Mouse (Mus musculus) forebrain, embryonic 10.5 days (tissue): ENCODE measurements around the gene Fcrlb. TPM values are rescaled to one million over a fixed set of nuclear protein-coding genes. Genes with fewer than 3 reads are reported as not detected.
"Not testable (repeated sequence)": the region's sequence is repeated elsewhere in the genome, so short reads cannot be mapped to it uniquely, and the experiment has no call there.

Experiments used
- DNase-seq: peaks from one replicate; pipeline ENCODE4 v3.0.0-alpha.2; 2017; ENCODE audit warnings: low spot score; ENCODE audit errors: extremely low spot score
- H3K27ac ChIP-seq: fragments of 300-500 bp; sonication (generic); 2 replicates; pipeline ENCODE4 v1.5.1; 2016; ENCODE audit warnings: mild to moderate bottlenecking
- H3K27me3 ChIP-seq: fragments of 300-500 bp; sonication (generic); 2 replicates; pipeline ENCODE4 v1.6.1; 2016; ENCODE audit warnings: mild to moderate bottlenecking; ENCODE audit not compliant: poor library complexity, severe bottlenecking
- H3K36me3 ChIP-seq: fragments of 300-500 bp; sonication (generic); replicated peaks from 2 replicates; pipeline ENCODE4 v1.6.1; 2016; ENCODE audit warnings: mild to moderate bottlenecking, moderate library complexity
- H3K4me1 ChIP-seq: fragments of 300-500 bp; sonication (generic); 2 replicates; pipeline ENCODE4 v1.6.1; 2016
- H3K4me3 ChIP-seq: fragments of 300-500 bp; sonication (generic); 2 replicates; pipeline ENCODE4 v1.5.1; 2016; ENCODE audit warnings: mild to moderate bottlenecking, moderate library complexity
- H3K9me3 ChIP-seq: fragments of 300-500 bp; sonication (generic); 2 replicates; pipeline ENCODE4 v1.6.1; 2016; ENCODE audit warnings: mild to moderate bottlenecking, moderate library complexity
- WGBS: fragments of 180-500 bp; shearing (Covaris S2); methylation state at CpG from one replicate; pipeline ENCODE4 v1.1.7; 2016; 5-methylcytosine and 5-hydroxymethylcytosine counted together
- polyA plus RNA-seq: library from polyadenylated mRNA; unstranded; fragments of >200 nt; fragmentation: Nextera tagmentation; extraction: Ambion mirVana; gene quantifications from 2 replicates; pipeline ENCODE4 v1.2.1, GENCODE M21; 2016

The Fcrlb gene
- polyA plus RNA-seq: not detected in 2 replicates

GRCm38 (mm10) chr1:170912891-170913615, at the start of gene Fcrlb:
Fcrlb (minus strand) TSS chr1:170912941.
- H3K36me3 ChIP-seq: no peaks in the 10 kb centered on the region
- peaks cover 28% of the 10 kb centered on the region for H3K27me3 ChIP-seq
- no peak within 1 kb of the TSS for H3K27ac ChIP-seq
- no peak for DNase-seq
- 68% methylated on average over 5 of the region's 5 CpGs for WGBS
- H3K4me1 ChIP-seq: peaks cover 7% of the 10 kb centered on the region
- H3K9me3 ChIP-seq: no peaks in the 10 kb centered on the region
- no peak within 1 kb of the TSS for H3K4me3 ChIP-seq

GRCm38 (mm10) chr1:170962301-170962700, 49.6 kb upstream of the Fcrlb start:
- Histone ChIP-seq H3K27ac (no peak overlapping the region), H3K4me1 (no peaks in the 10 kb centered on the region), H3K27me3 (no peaks in the 10 kb centered on the region), H3K4me3 (no peak overlapping the region), H3K9me3 (no peaks in the 10 kb centered on the region), H3K36me3 (no peaks in the 10 kb centered on the region)
- WGBS: 73% methylated on average over 2 of the region's 2 CpGs
- DNase-seq: no peak

GRCm38 (mm10) chr1:170961101-170961500, 48.4 kb upstream of the Fcrlb start:
- DNase-seq: no peak
- Histone ChIP-seq H3K9me3 (no peaks in the 10 kb centered on the region), H3K36me3 (no peaks in the 10 kb centered on the region), H3K4me1 (no peaks in the 10 kb centered on the region), H3K27ac (no peak overlapping the region), H3K4me3 (no peak overlapping the region), H3K27me3 (no peaks in the 10 kb centered on the region)
- WGBS: 86% methylated on average over 6 of the region's 6 CpGs

- no peak overlapping the region for H3K4me3 ChIP-seq
- H3K36me3 ChIP-seq: no peaks in the 10 kb centered on the region
- no peak for DNase-seq
- H3K27ac ChIP-seq: no peak overlapping the region
- WGBS: 78% methylated on average over 2 of the region's 2 CpGs
- no peaks in the 10 kb centered on the region for H3K9me3 ChIP-seq
- H3K4me1 ChIP-seq: no peaks in the 10 kb centered on the region
- H3K27me3 ChIP-seq: no peaks in the 10 kb centered on the region
Measured at GRCm38 (mm10) chr1:170959791-170960190, 47.0 kb upstream of the Fcrlb start.

GRCm38 (mm10) chr1:170958225-170958624, 45.5 kb upstream of the Fcrlb start:
- Histone ChIP-seq H3K27ac (no peak overlapping the region), H3K9me3 (no peaks in the 10 kb centered on the region), H3K4me3 (no peak overlapping the region), H3K4me1 (no peaks in the 10 kb centered on the region), H3K36me3 (no peaks in the 10 kb centered on the region), H3K27me3 (no peaks in the 10 kb centered on the region)
- DNase-seq: no peak
- WGBS: 60% methylated on average over 3 of the region's 3 CpGs

GRCm38 (mm10) chr1:170953192-170953591, 40.5 kb upstream of the Fcrlb start:
- WGBS: 91% methylated on average over 2 of the region's 2 CpGs
- no peak for DNase-seq
- H3K9me3 ChIP-seq: no peaks in the 10 kb centered on the region

GRCm38 (mm10) chr1:170950772-170951171, 38.0 kb upstream of the Fcrlb start:
- WGBS: 70% methylated on average over 3 of the region's 3 CpGs
- Histone ChIP-seq H3K27ac (no peak overlapping the region), H3K27me3 (no peaks in the 10 kb centered on the region), H3K36me3 (no peaks in the 10 kb centered on the region), H3K4me3 (no peak overlapping the region), H3K9me3 (peaks cover 6% of the 10 kb centered on the region), H3K4me1 (no peaks in the 10 kb centered on the region)
- DNase-seq: no peak

More at GRCm38 (mm10) chr1:170953192-170953591, 40.5 kb upstream of the Fcrlb start:
- H3K27me3 ChIP-seq: no peaks in the 10 kb centered on the region
- H3K4me3 ChIP-seq: no peak overlapping the region
- no peaks in the 10 kb centered on the region for H3K36me3 ChIP-seq
- H3K4me1 ChIP-seq: no peaks in the 10 kb centered on the region
- H3K27ac ChIP-seq: no peak overlapping the region

- H3K27ac ChIP-seq, H3K4me1 ChIP-seq, DNase-seq, H3K36me3 ChIP-seq, H3K27me3 ChIP-seq, H3K4me3 ChIP-seq: not testable (repeated sequence)
- WGBS: 94% methylated on average over 8 of the region's 9 CpGs
- H3K9me3 ChIP-seq: peaks cover 29% of the 10 kb centered on the region
Measured at GRCm38 (mm10) chr1:170944908-170945307, 32.2 kb upstream of the Fcrlb start.

- H3K27me3 ChIP-seq, H3K36me3 ChIP-seq, H3K4me3 ChIP-seq, H3K27ac ChIP-seq, DNase-seq, H3K4me1 ChIP-seq: not testable (repeated sequence)
- H3K9me3 ChIP-seq: peaks cover 29% of the 10 kb centered on the region
- WGBS: 92% methylated on average over 9 of the region's 9 CpGs
Measured at GRCm38 (mm10) chr1:170944151-170944550, 31.4 kb upstream of the Fcrlb start.

- no peak overlapping the region for H3K27ac ChIP-seq
- DNase-seq: no peak
- 91% methylated on average over 12 of the region's 12 CpGs for WGBS
- no peaks in the 10 kb centered on the region for H3K27me3 ChIP-seq
- H3K4me3 ChIP-seq: no peak overlapping the region
- H3K4me1 ChIP-seq: no peaks in the 10 kb centered on the region
- H3K36me3 ChIP-seq: no peaks in the 10 kb centered on the region
- H3K9me3 ChIP-seq: peaks cover 20% of the 10 kb centered on the region
Measured at GRCm38 (mm10) chr1:170939255-170939654, 26.5 kb upstream of the Fcrlb start.

- DNase-seq: no peak
- WGBS: 87% methylated on average over 2 of the region's 2 CpGs
Measured at GRCm38 (mm10) chr1:170934383-170934782, 21.6 kb upstream of the Fcrlb start.

GRCm38 (mm10) chr1:170933940-170934339, 21.2 kb upstream of the Fcrlb start:
- H3K36me3 ChIP-seq: no peaks in the 10 kb centered on the region
- no peaks in the 10 kb centered on the region for H3K27me3 ChIP-seq
- no peaks in the 10 kb centered on the region for H3K4me1 ChIP-seq
- DNase-seq: no peak
- H3K27ac ChIP-seq: no peak overlapping the region
- no peaks in the 10 kb centered on the region for H3K9me3 ChIP-seq
- no peak overlapping the region for H3K4me3 ChIP-seq
- 83% methylated on average over 1 of the region's 1 CpGs for WGBS

More at GRCm38 (mm10) chr1:170934383-170934782, 21.6 kb upstream of the Fcrlb start:
- H3K36me3 ChIP-seq: no peaks in the 10 kb centered on the region
- no peaks in the 10 kb centered on the region for H3K27me3 ChIP-seq
- H3K27ac ChIP-seq: no peak overlapping the region
- H3K9me3 ChIP-seq: no peaks in the 10 kb centered on the region
- no peaks in the 10 kb centered on the region for H3K4me1 ChIP-seq
- H3K4me3 ChIP-seq: no peak overlapping the region

- 73% methylated on average over 6 of the region's 6 CpGs for WGBS
- Histone ChIP-seq H3K27me3 (no peaks in the 10 kb centered on the region), H3K4me1 (no peaks in the 10 kb centered on the region), H3K4me3 (no peak overlapping the region), H3K36me3 (no peaks in the 10 kb centered on the region), H3K9me3 (no peaks in the 10 kb centered on the region), H3K27ac (no peak overlapping the region)
- no peak for DNase-seq
Measured at GRCm38 (mm10) chr1:170933386-170933920, 20.7 kb upstream of the Fcrlb start.
